Mouse (Mus musculus) ES-Bruce4 (cell line): Measurements from ENCODE around the gene Cul9. TPM values are rescaled to one million over a fixed set of nuclear protein-coding genes. Genes with fewer than 3 reads are reported as not detected.

Experiments
- H3K27ac ChIP-seq: 2 replicates; pipeline ENCODE4 v1.5.1; 2012; ENCODE audit warnings: low read length, inconsistent platforms; ENCODE audit not compliant: insufficient read depth
- H3K27me3 ChIP-seq: 2 replicates; pipeline ENCODE4 v1.6.1; 2012; ENCODE audit warnings: mild to moderate bottlenecking, low read length, inconsistent platforms; ENCODE audit not compliant: control insufficient read depth, poor library complexity, insufficient read depth, severe bottlenecking
- H3K36me3 ChIP-seq: 2 replicates; pipeline ENCODE4 v1.6.1; 2012; ENCODE audit warnings: inconsistent platforms, mild to moderate bottlenecking, low read length, moderate library complexity; ENCODE audit not compliant: control insufficient read depth, poor library complexity, insufficient read depth, severe bottlenecking
- H3K4me1 ChIP-seq: one replicate; pipeline ENCODE4 v1.8.1; 2011; ENCODE audit warnings: low read length; ENCODE audit not compliant: control insufficient read depth, insufficient read depth
- H3K4me3 ChIP-seq: 2 replicates; pipeline ENCODE4 v1.5.1; 2011; ENCODE audit warnings: low read depth, mild to moderate bottlenecking, low read length
- H3K9ac ChIP-seq: 2 replicates; pipeline ENCODE4 v1.6.1; 2012; ENCODE audit warnings: low read depth, mild to moderate bottlenecking, inconsistent platforms; ENCODE audit not compliant: poor library complexity, severe bottlenecking
- H3K9me3 ChIP-seq: replicated peaks from 2 replicates; pipeline ENCODE4 v1.6.1; 2012; ENCODE audit warnings: mild to moderate bottlenecking, low read length, inconsistent platforms; ENCODE audit not compliant: control insufficient read depth, poor library complexity, insufficient read depth, severe bottlenecking
- CTCF ChIP-seq: IDR thresholded peaks from one replicate; pipeline ENCODE4 v1.8.1; 2011; ENCODE audit warnings: low read depth, low read length
- EP300 ChIP-seq: IDR thresholded peaks from 2 replicates; pipeline ENCODE4 v1.6.1; 2011; ENCODE audit warnings: low read depth, low read length; ENCODE audit not compliant: insufficient read depth
- POLR2A ChIP-seq: IDR thresholded peaks from one replicate; pipeline ENCODE4 v1.8.1; 2011; ENCODE audit warnings: low read length; ENCODE audit not compliant: insufficient read depth
- polyA plus RNA-seq: library from polyadenylated mRNA; stranded (reverse); fragments of >200 nt; gene quantifications from 2 replicates; pipeline ENCODE4 v1.2.4, GENCODE M21; 2011; ENCODE audit warnings: low read depth; ENCODE audit not compliant: missing spikeins, insufficient read depth, insufficient read length

Cul9 gene
- polyA plus RNA-seq, 1 experiment = 4.4 TPM

DNA sequence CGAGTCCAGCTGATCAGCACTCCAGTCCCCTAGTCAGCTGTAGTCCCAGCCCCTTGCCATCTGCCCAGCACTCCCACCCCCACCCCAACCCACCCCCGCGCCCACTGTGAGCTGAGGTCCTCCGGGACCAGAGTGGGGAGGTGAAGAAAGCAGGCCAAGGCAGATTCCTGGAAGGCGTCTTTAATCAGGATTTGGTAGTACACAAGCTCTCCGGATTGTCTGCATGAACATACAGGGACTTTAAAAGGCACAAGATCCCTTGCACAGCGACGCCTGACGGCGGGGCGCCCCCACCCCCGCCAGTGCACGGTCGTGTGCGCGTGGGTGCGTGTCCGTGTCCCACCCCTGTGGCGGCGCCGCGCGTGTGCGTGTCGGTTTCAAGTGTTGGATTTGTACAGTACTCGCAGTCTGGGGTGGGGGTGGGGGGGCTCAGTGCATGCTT is 92.2 kb downstream of the Cul9 start:
- TF ChIP-seq CTCF = no peak
- TF ChIP-seq EP300 = no peak
- no peak for TF ChIP-seq POLR2A
- Histone ChIP-seq H3K27ac (no peak overlapping the region), H3K4me1 (peaks cover 8% of the 10 kb centered on the region), H3K4me3 (no peak overlapping the region), H3K9ac (peak overlapping the region; percentile 33; the same call in 1 of the 2 replicates), H3K27me3 (no peaks in the 10 kb centered on the region), H3K36me3 (no peaks in the 10 kb centered on the region), H3K9me3 (no peaks in the 10 kb centered on the region)

DNA sequence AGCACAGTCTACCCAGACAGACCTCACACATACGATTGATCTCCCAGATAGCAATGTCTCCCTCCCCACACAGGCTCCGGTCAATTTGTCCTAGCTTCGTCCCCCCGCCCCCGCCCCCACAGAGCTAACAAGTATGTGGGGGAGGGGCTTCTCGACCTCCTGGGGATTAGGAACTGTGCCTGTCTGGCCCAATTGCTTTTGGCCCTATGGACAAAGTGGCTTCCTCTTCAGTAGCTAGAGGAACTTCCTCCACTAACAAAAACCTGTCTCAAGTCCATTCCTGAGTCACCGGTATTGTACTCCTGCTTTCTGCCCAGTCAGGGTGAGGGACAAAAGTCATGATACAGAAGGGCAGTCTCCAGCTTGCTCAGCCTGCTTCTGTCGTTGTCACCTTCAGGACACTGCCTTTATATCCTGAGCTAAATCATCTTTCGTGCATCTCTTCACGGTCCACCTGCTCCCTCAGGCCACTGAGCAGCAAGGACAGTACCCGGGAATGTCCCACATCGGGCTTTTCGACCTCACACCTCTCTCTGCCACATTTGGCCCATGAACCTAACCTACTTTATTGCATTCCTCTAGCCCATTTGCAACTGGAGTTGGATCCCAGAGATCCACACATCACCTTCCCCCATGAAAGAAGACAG is 92.8 kb downstream of the Cul9 start:
- no peak for TF ChIP-seq CTCF
- TF ChIP-seq EP300 = no peak
- TF ChIP-seq POLR2A = no peak

DNA sequence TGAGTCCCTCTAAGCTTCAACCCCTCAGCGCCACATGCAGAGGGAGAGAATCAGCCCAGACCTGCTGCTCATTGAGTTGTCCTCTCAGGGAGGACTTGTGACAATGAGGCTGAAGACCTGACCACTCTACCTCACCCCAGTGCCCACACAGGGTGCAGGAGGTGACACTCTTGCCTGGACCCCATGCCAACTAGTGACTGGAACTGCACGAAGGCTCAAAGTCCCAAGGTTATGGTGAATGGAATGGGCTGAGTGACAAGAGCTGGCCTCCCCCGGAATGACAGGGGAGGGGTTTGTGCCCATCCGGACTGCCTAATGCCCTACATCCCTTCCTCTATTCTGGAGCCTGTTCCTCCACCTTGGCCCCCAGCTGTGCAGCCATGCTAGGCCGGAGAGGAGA is 93.5 kb downstream of the Cul9 start:
- no peaks in the 10 kb centered on the region for H3K9me3 ChIP-seq
- H3K9ac ChIP-seq = no peak overlapping the region
- H3K4me1 ChIP-seq = peaks cover 8% of the 10 kb centered on the region
- no peaks in the 10 kb centered on the region for H3K27me3 ChIP-seq
- no peak overlapping the region for H3K27ac ChIP-seq
- no peak overlapping the region for H3K4me3 ChIP-seq
- no peak for TF ChIP-seq EP300
- TF ChIP-seq POLR2A = no peak
- no peak for TF ChIP-seq CTCF
- H3K36me3 ChIP-seq = no peaks in the 10 kb centered on the region

More for the DNA sequence above, 92.8 kb downstream of the Cul9 start:
- Histone ChIP-seq H3K27ac (no peak overlapping the region), H3K4me1 (peaks cover 8% of the 10 kb centered on the region), H3K36me3 (no peaks in the 10 kb centered on the region), H3K9ac (no peak overlapping the region), H3K9me3 (no peaks in the 10 kb centered on the region), H3K4me3 (no peak overlapping the region), H3K27me3 (no peaks in the 10 kb centered on the region)

Other genes with a start within 250 kb of the Cul9 start
- 0.91 and 1.3 TPM in 2 replicates for gene Dlk2, start 249.0 kb downstream of the Cul9 start, polyA plus RNA-seq
- 3.9 and 4.4 TPM in 2 replicates for gene Abcc10, start 218.0 kb downstream of the Cul9 start, polyA plus RNA-seq
- gene Zfp318, start 162.7 kb downstream of the Cul9 start, polyA plus RNA-seq = 55.0 and 62.7 TPM in 2 replicates
- 1.3 TPM in 1 of 2 replicates, not detected in the other for gene Crip3, start 117.5 kb downstream of the Cul9 start, polyA plus RNA-seq
- 6.0 and 6.1 TPM in 2 replicates for gene Slc22a7, start 107.9 kb downstream of the Cul9 start, polyA plus RNA-seq
- 0.90 and 1.3 TPM in 2 replicates for gene Ttbk1, start 58.7 kb downstream of the Cul9 start, polyA plus RNA-seq
- gene Dnph1, start 49.7 kb downstream of the Cul9 start, polyA plus RNA-seq = 21.8 and 24.1 TPM in 2 replicates
- gene Srf, start 9.8 kb upstream of the Cul9 start, polyA plus RNA-seq = 40.5 and 42.0 TPM in 2 replicates
- 110 and 113 TPM in 2 replicates for gene Ptk7, start 83.1 kb upstream of the Cul9 start, polyA plus RNA-seq
- gene Klc4, start 99.6 kb upstream of the Cul9 start, polyA plus RNA-seq = 10.1 TPM in 2 replicates
- 65.8 and 70.9 TPM in 2 replicates for gene Mrpl2, start 99.8 kb upstream of the Cul9 start, polyA plus RNA-seq
- 67.1 and 74.8 TPM in 2 replicates for gene Cul7, start 103.9 kb upstream of the Cul9 start, polyA plus RNA-seq
- 48.5 and 60.2 TPM in 2 replicates for gene Rrp36, start 128.0 kb upstream of the Cul9 start, polyA plus RNA-seq
- 142 and 147 TPM in 2 replicates for gene Mea1, start 132.4 kb upstream of the Cul9 start, polyA plus RNA-seq
- gene Klhdc3, start 134.5 kb upstream of the Cul9 start, polyA plus RNA-seq = 90.3 and 97.7 TPM in 2 replicates
- gene Ppp2r5d, start 158.7 kb upstream of the Cul9 start, polyA plus RNA-seq = 97.3 and 99.4 TPM in 2 replicates
- gene Pex6, start 165.1 kb upstream of the Cul9 start, polyA plus RNA-seq = 13.0 and 13.4 TPM in 2 replicates
- gene Gnmt, start 182.8 kb upstream of the Cul9 start, polyA plus RNA-seq = 3.9 and 4.1 TPM in 2 replicates
- 31.2 and 37.2 TPM in 2 replicates for gene Cnpy3, start 205.8 kb upstream of the Cul9 start, polyA plus RNA-seq
- gene Ptcra, start 217.3 kb upstream of the Cul9 start, polyA plus RNA-seq = 1.1 and 1.7 TPM in 2 replicates
- gene 2310039H08Rik, start 226.2 kb upstream of the Cul9 start, polyA plus RNA-seq = 6.7 and 7.2 TPM in 2 replicates
- 167 and 196 TPM in 2 replicates for gene Rpl7l1, start 236.3 kb upstream of the Cul9 start, polyA plus RNA-seq